7 mouse cellular contexts compared by ENCODE assay signal in genomic region chr2:129529297-129530209, GRCm38 (mm10). TPM values are rescaled to one million over a fixed set of nuclear protein-coding genes. Genes with fewer than 3 reads are reported as not detected.
A peak's percentile ranks its signal among the peaks of the same experiment; 100 is the strongest.
DNase-seq lines count a peak whose midpoint lies in the region; ATAC-seq lines count a peak whose summit lies in the region.

No protein-coding gene starts in this region.

- DNase-seq in liver, embryonic 11.5 days (ENCODE audit: low spot score): no peak
- DNase-seq in cerebellum, adult 8-10 months: peak; percentile 89
- peak; percentile 26 for DNase-seq in forebrain, embryonic 14.5 days (ENCODE audit: low spot score)
- DNase-seq in hindbrain, embryonic 14.5 days (ENCODE audit: low spot score): peak; percentile 55
- DNase-seq in neural tube, embryonic 11.5 days (ENCODE audit: low spot score): peak; percentile 77
- DNase-seq in spleen, postnatal 14 days (ENCODE audit: low spot score in 2 of 2): no peak

- no peaks in the 10 kb centered on the region for H3K27me3 ChIP-seq in liver, embryonic 16.5 days (ENCODE audit: control insufficient read depth, insufficient read depth, low read depth, low read length)
- H3K27me3 ChIP-seq in liver, embryonic 11.5 days (replicated peaks; ENCODE audit: control insufficient read depth, insufficient read depth, low read length): no peaks in the 10 kb centered on the region
- H3K27me3 ChIP-seq in forebrain, embryonic 14.5 days (replicated peaks; ENCODE audit: control insufficient read depth, insufficient read depth, low read length): no peaks in the 10 kb centered on the region
- H3K27me3 ChIP-seq in hindbrain, embryonic 14.5 days (ENCODE audit: control insufficient read depth, insufficient read depth, low read length): peaks cover 31% of the 10 kb centered on the region
- H3K27me3 ChIP-seq in neural tube, embryonic 11.5 days (ENCODE audit: control insufficient read depth, insufficient read depth, low read length): no peaks in the 10 kb centered on the region

- WGBS in liver, embryonic 16.5 days (ENCODE audit: insufficient replicate concordance): 51% methylated on average over 14 of the region's 14 CpGs
- 60% methylated on average over 14 of the region's 14 CpGs for WGBS in liver, embryonic 11.5 days
- 22% methylated on average over 14 of the region's 14 CpGs for WGBS in forebrain, embryonic 14.5 days
- 17% methylated on average over 14 of the region's 14 CpGs for WGBS in hindbrain, embryonic 14.5 days
- WGBS in neural tube, embryonic 11.5 days: 15% methylated on average over 14 of the region's 14 CpGs

- no peak overlapping the region for H3K27ac ChIP-seq in liver, embryonic 16.5 days (ENCODE audit: low read length)
- no peak overlapping the region for H3K27ac ChIP-seq in liver, embryonic 11.5 days (ENCODE audit: low read depth, low read length)
- no peak overlapping the region for H3K27ac ChIP-seq in forebrain, embryonic 14.5 days (ENCODE audit: low read depth, low read length)
- peak overlapping the region; percentile 29; the same call in 1 of the 2 replicates for H3K27ac ChIP-seq in hindbrain, embryonic 14.5 days
- H3K27ac ChIP-seq in neural tube, embryonic 11.5 days (ENCODE audit: low read depth, low read length): no peak overlapping the region

- H3K9me3 ChIP-seq in liver, embryonic 16.5 days (replicated peaks; ENCODE audit: control insufficient read depth, low read length): no peaks in the 10 kb centered on the region
- no peaks in the 10 kb centered on the region for H3K9me3 ChIP-seq in liver, embryonic 11.5 days (ENCODE audit: control insufficient read depth, low read length)
- H3K9me3 ChIP-seq in forebrain, embryonic 14.5 days (replicated peaks; ENCODE audit: control insufficient read depth, low read length): no peaks in the 10 kb centered on the region
- no peaks in the 10 kb centered on the region for H3K9me3 ChIP-seq in hindbrain, embryonic 14.5 days (ENCODE audit: control insufficient read depth, low read length)
- no peaks in the 10 kb centered on the region for H3K9me3 ChIP-seq in neural tube, embryonic 11.5 days (ENCODE audit: control insufficient read depth, low read length)

- peak; percentile 45; the same call in 1 of the 2 replicates for ATAC-seq in liver, embryonic 16.5 days (ENCODE audit: low read depth)
- no peak for ATAC-seq in liver, embryonic 11.5 days (replicated peaks; ENCODE audit: low FRiP score)
- ATAC-seq in forebrain, embryonic 14.5 days: no peak
- peak; percentile 85 for ATAC-seq in hindbrain, embryonic 14.5 days (ENCODE audit: low FRiP score)
- ATAC-seq in neural tube, embryonic 11.5 days (ENCODE audit: insufficient read depth, low FRiP score, low TSS enrichment): peak; percentile 87

- no peak overlapping the region for H3K4me3 ChIP-seq in liver, embryonic 16.5 days (ENCODE audit: low read depth, low read length)
- no peak overlapping the region for H3K4me3 ChIP-seq in liver, embryonic 11.5 days (ENCODE audit: low read depth, low read length)
- H3K4me3 ChIP-seq in forebrain, embryonic 14.5 days (ENCODE audit: low read depth, low read length): no peak overlapping the region
- no peak overlapping the region for H3K4me3 ChIP-seq in hindbrain, embryonic 14.5 days (replicated peaks; ENCODE audit: low read length)
- H3K4me3 ChIP-seq in neural tube, embryonic 11.5 days (ENCODE audit: low read depth, low read length): no peak overlapping the region

- H3K36me3 ChIP-seq in liver, embryonic 16.5 days (ENCODE audit: control insufficient read depth, insufficient read depth): no peaks in the 10 kb centered on the region
- H3K36me3 ChIP-seq in liver, embryonic 11.5 days (ENCODE audit: control insufficient read depth, insufficient read depth, low read length): no peaks in the 10 kb centered on the region
- H3K36me3 ChIP-seq in forebrain, embryonic 14.5 days (ENCODE audit: control insufficient read depth, insufficient read depth, low read length): no peaks in the 10 kb centered on the region
- no peaks in the 10 kb centered on the region for H3K36me3 ChIP-seq in hindbrain, embryonic 14.5 days (replicated peaks; ENCODE audit: control insufficient read depth, insufficient read depth)
- no peaks in the 10 kb centered on the region for H3K36me3 ChIP-seq in neural tube, embryonic 11.5 days (ENCODE audit: control insufficient read depth, insufficient read depth, low read length)

- H3K9ac ChIP-seq in liver, embryonic 16.5 days (ENCODE audit: low read depth, low read length): no peak overlapping the region
- no peak overlapping the region for H3K9ac ChIP-seq in liver, embryonic 11.5 days (ENCODE audit: low read depth, low read length)
- no peak overlapping the region for H3K9ac ChIP-seq in forebrain, embryonic 14.5 days (ENCODE audit: low read length)
- no peak overlapping the region for H3K9ac ChIP-seq in hindbrain, embryonic 14.5 days
- 0 out of 2 replicates have a peak overlapping the region, but pooled peaks have one; percentile 5 for H3K9ac ChIP-seq in neural tube, embryonic 11.5 days (ENCODE audit: low read length)

- H3K4me1 ChIP-seq in liver, embryonic 16.5 days (ENCODE audit: control insufficient read depth, low read depth, low read length): peaks cover 4% of the 10 kb centered on the region; the same call in 1 of the 2 replicates
- H3K4me1 ChIP-seq in liver, embryonic 11.5 days (replicated peaks; ENCODE audit: control insufficient read depth, insufficient read depth, low read length): no peaks in the 10 kb centered on the region
- H3K4me1 ChIP-seq in forebrain, embryonic 14.5 days (ENCODE audit: control insufficient read depth, insufficient read depth, low read length): peaks cover 3% of the 10 kb centered on the region; the same call in 1 of the 2 replicates
- peaks cover 7% of the 10 kb centered on the region; the same call in 1 of the 2 replicates for H3K4me1 ChIP-seq in hindbrain, embryonic 14.5 days (replicated peaks; ENCODE audit: control insufficient read depth, insufficient read depth, low read length)
- H3K4me1 ChIP-seq in neural tube, embryonic 11.5 days (ENCODE audit: control insufficient read depth, insufficient read depth, low read length): peaks cover 5% of the 10 kb centered on the region; the same call in 1 of the 2 replicates

- H3K4me2 ChIP-seq in liver, embryonic 16.5 days (ENCODE audit: low read depth, low read length): no peak overlapping the region
- H3K4me2 ChIP-seq in liver, embryonic 11.5 days: no peak overlapping the region
- no peak overlapping the region for H3K4me2 ChIP-seq in forebrain, embryonic 14.5 days (ENCODE audit: low read length)
- no peak overlapping the region for H3K4me2 ChIP-seq in hindbrain, embryonic 14.5 days (replicated peaks)
- H3K4me2 ChIP-seq in neural tube, embryonic 11.5 days (ENCODE audit: low read depth): 0 out of 2 replicates have a peak overlapping the region, but pooled peaks have one; percentile 6

RNA-seq across cellular contexts. Expression of gene F830045P16Rik, which starts 6.8 kb away (rescaled TPM):
- 0.05 TPM in 1 of 2 replicates, not detected in the other for polyA plus RNA-seq in liver, embryonic 16.5 days (2015; fragmentation: Nextera tagmentation; extraction: Ambion mirVana)
- not detected in 2 replicates for polyA plus RNA-seq in liver, embryonic 11.5 days (2014; fragmentation: Nextera tagmentation; extraction: Ambion mirVana)
- not detected in 2 replicates for polyA plus RNA-seq in forebrain, embryonic 14.5 days (2014; fragmentation: Nextera tagmentation; extraction: Ambion mirVana)
- polyA plus RNA-seq in hindbrain, embryonic 14.5 days (2014; fragmentation: Nextera tagmentation; extraction: Ambion mirVana): not detected in 2 replicates
- not detected in 2 replicates for polyA plus RNA-seq in neural tube, embryonic 11.5 days (2014; fragmentation: Nextera tagmentation; extraction: Ambion mirVana)

Comparison
In these comparisons a context has a peak if more than half of its experiments do, and no peak if none do; other contexts are left out.
1. ATAC-seq: peak in liver, embryonic 16.5 days (single experiment), hindbrain, embryonic 14.5 days (single experiment) and neural tube, embryonic 11.5 days (single experiment); none in liver, embryonic 11.5 days (single experiment) and forebrain, embryonic 14.5 days (single experiment).
2. DNase-seq: peak in cerebellum, adult 8-10 months (single experiment), forebrain, embryonic 14.5 days (single experiment), hindbrain, embryonic 14.5 days (single experiment) and neural tube, embryonic 11.5 days (single experiment); none in liver, embryonic 11.5 days (single experiment) and spleen, postnatal 14 days (0 of 2).